Mouse (Mus musculus) testis, adult 2 months (tissue): ENCODE measurements around the gene Irf8. TPM values are rescaled to one million over a fixed set of nuclear protein-coding genes. Genes with fewer than 3 reads are reported as not detected.

Experiments used
- H3K27ac ChIP-seq: fragments of 200-500 bp; 2 replicates; pipeline ENCODE4 v1.5.1; 2012; ENCODE audit warnings: low read depth, low read length; ENCODE audit not compliant: control insufficient read depth, insufficient read depth
- H3K27me3 ChIP-seq: fragments of 200-500 bp; 2 replicates; pipeline ENCODE4 v1.6.1; 2012; ENCODE audit warnings: mild to moderate bottlenecking, low read length, moderate library complexity; ENCODE audit not compliant: control insufficient read depth, insufficient read depth
- H3K36me3 ChIP-seq: fragments of 200-500 bp; 2 replicates; pipeline ENCODE4 v1.6.1; 2012; ENCODE audit warnings: mild to moderate bottlenecking, low read length; ENCODE audit not compliant: control insufficient read depth, insufficient read depth
- H3K4me1 ChIP-seq: fragments of 200-500 bp; 2 replicates; pipeline ENCODE4 v1.6.1; 2012; ENCODE audit warnings: low read length; ENCODE audit not compliant: control insufficient read depth, insufficient read depth
- H3K4me3 ChIP-seq: fragments of 200-500 bp; 2 replicates; pipeline ENCODE4 v1.5.1; 2012; ENCODE audit warnings: low read depth, mild to moderate bottlenecking, low read length, moderate library complexity, mixed read lengths; ENCODE audit not compliant: control insufficient read depth
- CTCF ChIP-seq: fragments of 200-500 bp; IDR thresholded peaks from 2 replicates; pipeline ENCODE4 v1.5.1; 2012; ENCODE audit warnings: low read depth, mild to moderate bottlenecking, inconsistent platforms, low read length, moderate library complexity; ENCODE audit not compliant: control insufficient read depth, insufficient read depth, insufficient replicate concordance
- POLR2A ChIP-seq: fragments of 200-500 bp; IDR thresholded peaks from 2 replicates; pipeline ENCODE4 v1.6.1; 2012; ENCODE audit warnings: low read depth, mild to moderate bottlenecking, inconsistent platforms, low read length, moderate library complexity; ENCODE audit not compliant: control insufficient read depth
- polyA plus RNA-seq: library from polyadenylated mRNA; depleted of rRNA; stranded (reverse); fragments of >200 nt; gene quantifications from 2 replicates; pipeline ENCODE4 v1.2.3, GENCODE M21; 2012

Irf8 gene
- polyA plus RNA-seq, 1 experiment = 2.9 TPM

GRCm38 (mm10) chr8:120697154-120697978, 38.8 kb upstream of the Irf8 start:
- no peak for TF ChIP-seq POLR2A
- TF ChIP-seq CTCF = no peak
- no peaks in the 10 kb centered on the region for H3K27me3 ChIP-seq
- H3K4me3 ChIP-seq = no peak overlapping the region
- no peak overlapping the region for H3K27ac ChIP-seq
- H3K4me1 ChIP-seq = peaks cover 5% of the 10 kb centered on the region
- H3K36me3 ChIP-seq = no peaks in the 10 kb centered on the region

GRCm38 (mm10) chr8:120697979-120698272, 38.2 kb upstream of the Irf8 start:
- peak; percentile 55; the same call in 1 of the 2 replicates for TF ChIP-seq CTCF
- TF ChIP-seq POLR2A = no peak
- Histone ChIP-seq H3K27me3 (no peaks in the 10 kb centered on the region), H3K27ac (no peak overlapping the region)

GRCm38 (mm10) chr8:120698426-120698825, 37.7 kb upstream of the Irf8 start:
- H3K4me1 ChIP-seq = peaks cover 5% of the 10 kb centered on the region
- H3K4me3 ChIP-seq = no peak overlapping the region
- TF ChIP-seq CTCF (no peak), POLR2A (no peak)
- H3K27ac ChIP-seq = no peak overlapping the region
- H3K27me3 ChIP-seq = no peaks in the 10 kb centered on the region
- no peaks in the 10 kb centered on the region for H3K36me3 ChIP-seq

More at GRCm38 (mm10) chr8:120697979-120698272, 38.2 kb upstream of the Irf8 start:
- H3K36me3 ChIP-seq = no peaks in the 10 kb centered on the region
- peaks cover 5% of the 10 kb centered on the region for H3K4me1 ChIP-seq
- no peak overlapping the region for H3K4me3 ChIP-seq

- H3K4me3 ChIP-seq = no peak overlapping the region
- TF ChIP-seq CTCF = no peak
- no peak for TF ChIP-seq POLR2A
- peaks cover under 1% of the 10 kb centered on the region for H3K4me1 ChIP-seq
- no peak overlapping the region for H3K27ac ChIP-seq
- no peaks in the 10 kb centered on the region for H3K36me3 ChIP-seq
- H3K27me3 ChIP-seq = no peaks in the 10 kb centered on the region
Measured at GRCm38 (mm10) chr8:120699079-120699478, 37.1 kb upstream of the Irf8 start.

GRCm38 (mm10) chr8:120699565-120699964, 36.6 kb upstream of the Irf8 start:
- Histone ChIP-seq H3K27ac (no peak overlapping the region), H3K27me3 (no peaks in the 10 kb centered on the region), H3K4me3 (no peak overlapping the region), H3K36me3 (no peaks in the 10 kb centered on the region), H3K4me1 (no peaks in the 10 kb centered on the region; the same call in 1 of the 2 replicates)
- TF ChIP-seq POLR2A = no peak
- TF ChIP-seq CTCF = no peak

- peaks cover under 1% of the 10 kb centered on the region; the same call in 1 of the 2 replicates for H3K4me1 ChIP-seq
- H3K4me3 ChIP-seq = no peak overlapping the region
- TF ChIP-seq POLR2A = no peak
- no peak for TF ChIP-seq CTCF
- H3K27ac ChIP-seq = no peak overlapping the region
- no peaks in the 10 kb centered on the region for H3K36me3 ChIP-seq
- H3K27me3 ChIP-seq = no peaks in the 10 kb centered on the region
Measured at GRCm38 (mm10) chr8:120700053-120700452, 36.1 kb upstream of the Irf8 start.

GRCm38 (mm10) chr8:120701758-120702465, 34.2 kb upstream of the Irf8 start:
- Histone ChIP-seq H3K4me1 (peaks cover 3% of the 10 kb centered on the region; the same call in 1 of the 2 replicates), H3K27ac (no peak overlapping the region), H3K4me3 (peak overlapping the region; percentile 0; the same call in 1 of the 2 replicates), H3K36me3 (no peaks in the 10 kb centered on the region), H3K27me3 (no peaks in the 10 kb centered on the region)
- TF ChIP-seq CTCF = no peak
- TF ChIP-seq POLR2A = no peak
